Comparison of ENCODE assay signal across 9 mouse cellular contexts in genomic region chr17:31637866-31638570, GRCm38 (mm10). TPM values are rescaled to one million over a fixed set of nuclear protein-coding genes. Genes with fewer than 3 reads are reported as not detected.
DNase-seq lines count a peak whose midpoint lies in the region; ATAC-seq lines count a peak whose summit lies in the region.
"Had no signal": no experiment of that assay in that cellular context is flagged by ENCODE, and none has a peak within 500 bp of the region (broad histone marks: within the 10 kb centered on the region; RNA-seq: fewer than 3 reads in every experiment).

No protein-coding gene starts in this region.

- H3K4me3 ChIP-seq in embryonic facial prominence, embryonic 11.5 days (ENCODE audit: low read depth, low read length) = no peak overlapping the region
- no peak overlapping the region; the same call in 1 of the 2 replicates for H3K4me3 ChIP-seq in heart, embryonic 11.5 days (ENCODE audit: low read depth, low read length)

- H3K9me3 ChIP-seq in embryonic facial prominence, embryonic 11.5 days (replicated peaks; ENCODE audit: control insufficient read depth, low read length) = no peaks in the 10 kb centered on the region
- H3K9me3 ChIP-seq in heart, embryonic 11.5 days (replicated peaks; ENCODE audit: control insufficient read depth, low read length) = no peaks in the 10 kb centered on the region

- peaks cover 18% of the 10 kb centered on the region for H3K27me3 ChIP-seq in embryonic facial prominence, embryonic 11.5 days (ENCODE audit: control insufficient read depth, insufficient read depth, low read length)
- H3K27me3 ChIP-seq in heart, embryonic 11.5 days (ENCODE audit: control insufficient read depth, insufficient read depth, low read length) = peaks cover 20% of the 10 kb centered on the region

- no peaks in the 10 kb centered on the region for H3K36me3 ChIP-seq in embryonic facial prominence, embryonic 11.5 days (replicated peaks; ENCODE audit: control insufficient read depth, insufficient read depth, low read depth, low read length)
- no peaks in the 10 kb centered on the region for H3K36me3 ChIP-seq in heart, embryonic 11.5 days (ENCODE audit: control insufficient read depth, insufficient read depth, low read length)

- no peak for ATAC-seq in embryonic facial prominence, embryonic 11.5 days (replicated peaks; ENCODE audit: insufficient number of reproducible peaks, low FRiP score, low TSS enrichment, low read depth)
- ATAC-seq in heart, embryonic 11.5 days (replicated peaks; ENCODE audit: insufficient number of reproducible peaks, low FRiP score, low TSS enrichment) = no peak
- no peak for ATAC-seq in erythroid progenitor cell, adult 5-6 weeks (replicated peaks; ENCODE audit: low FRiP score, poor library complexity, severe bottlenecking)

- H3K4me1 ChIP-seq in embryonic facial prominence, embryonic 11.5 days (ENCODE audit: control insufficient read depth, insufficient read depth, low read length) = no peaks in the 10 kb centered on the region; the same call in 1 of the 2 replicates
- peaks cover 7% of the 10 kb centered on the region for H3K4me1 ChIP-seq in heart, embryonic 11.5 days (ENCODE audit: control insufficient read depth, insufficient read depth, low read length)

- WGBS in embryonic facial prominence, embryonic 11.5 days = 67% methylated on average over 9 of the region's 9 CpGs
- 59% methylated on average over 9 of the region's 9 CpGs for WGBS in heart, embryonic 11.5 days (ENCODE audit: insufficient replicate concordance)

- DNase-seq in kidney, adult 18-20 months = peak; percentile 31
- DNase-seq in kidney, adult 11 months = no peak
- no peak for DNase-seq in embryonic facial prominence, embryonic 11.5 days (ENCODE audit: low spot score)
- peak; percentile 52 for DNase-seq in layer of hippocampus, adult 9-11 months
- DNase-seq in lung, postnatal 4 days = peak; percentile 59 to 73
- DNase-seq in spleen, postnatal 36 days (ENCODE audit: low spot score in 2 of 2) = no peak

- H3K27ac ChIP-seq in embryonic facial prominence, embryonic 11.5 days (replicated peaks; ENCODE audit: low read depth, low read length) = no peak overlapping the region
- H3K27ac ChIP-seq in heart, embryonic 11.5 days (ENCODE audit: low read depth, low read length) = no peak overlapping the region

- H3K4me2 ChIP-seq in embryonic facial prominence, embryonic 11.5 days (ENCODE audit: low read depth, low read length) = 0 out of 2 replicates have a peak overlapping the region, but pooled peaks have one; percentile 97
- peak overlapping the region; percentile 96 for H3K4me2 ChIP-seq in heart, embryonic 11.5 days

- H3K9ac ChIP-seq in embryonic facial prominence, embryonic 11.5 days (replicated peaks; ENCODE audit: low read length) = no peak overlapping the region; the same call in 1 of the 2 replicates
- no peak overlapping the region for H3K9ac ChIP-seq in heart, embryonic 11.5 days (ENCODE audit: low read depth, low read length)

RNA-seq across cellular contexts. Expression of gene Cbs, which starts 1.0 kb away (rescaled TPM):
- 1.5 and 2.5 TPM in 2 replicates for polyA plus RNA-seq in embryonic facial prominence, embryonic 11.5 days (2014; fragmentation: Nextera tagmentation; extraction: Ambion mirVana)
- 0.63 and 0.77 TPM in 2 replicates for polyA plus RNA-seq in heart, embryonic 11.5 days (2014; fragmentation: Nextera tagmentation; extraction: Ambion mirVana)
- total RNA-seq in erythroid progenitor cell, adult 5-6 weeks (2015; ENCODE audit: low replicate concordance) = not detected in 2 replicates
- total RNA-seq in erythroid progenitor cell, adult 5-6 weeks (2017; ENCODE audit: low replicate concordance) = not detected in 2 replicates

RNA-seq across cellular contexts. Expression of gene U2af1, which starts 20.7 kb away (rescaled TPM):
- 206 and 225 TPM in 2 replicates for polyA plus RNA-seq in embryonic facial prominence, embryonic 11.5 days (2014; fragmentation: Nextera tagmentation; extraction: Ambion mirVana)
- 117 and 145 TPM in 2 replicates for polyA plus RNA-seq in heart, embryonic 11.5 days (2014; fragmentation: Nextera tagmentation; extraction: Ambion mirVana)
- total RNA-seq in erythroid progenitor cell, adult 5-6 weeks (2015; ENCODE audit: low replicate concordance) = 42.5 and 54.9 TPM in 2 replicates
- total RNA-seq in erythroid progenitor cell, adult 5-6 weeks (2017; ENCODE audit: low replicate concordance) = 122 and 151 TPM in 2 replicates

RNA-seq across cellular contexts. Expression of gene Cryaa, which starts 39.6 kb away (rescaled TPM):
- 20.9 and 184 TPM in 2 replicates for polyA plus RNA-seq in embryonic facial prominence, embryonic 11.5 days (2014; fragmentation: Nextera tagmentation; extraction: Ambion mirVana)
- not detected in 2 replicates for polyA plus RNA-seq in heart, embryonic 11.5 days (2014; fragmentation: Nextera tagmentation; extraction: Ambion mirVana)
- total RNA-seq in erythroid progenitor cell, adult 5-6 weeks (2015; ENCODE audit: low replicate concordance) = not detected in 2 replicates
- total RNA-seq in erythroid progenitor cell, adult 5-6 weeks (2017; ENCODE audit: low replicate concordance) = not detected in 2 replicates
- polyA plus RNA-seq: gonadal fat pad, adult 2 months had no signal

Comparison
In these comparisons a context has a peak if more than half of its experiments do, and no peak if none do; other contexts are left out.
1. DNase-seq: peak in kidney, adult 18-20 months (single experiment), layer of hippocampus, adult 9-11 months (single experiment) and lung, postnatal 4 days (2 of 2); none in kidney, adult 11 months (single experiment), embryonic facial prominence, embryonic 11.5 days (single experiment) and spleen, postnatal 36 days (0 of 2).
2. RNA of gene Cryaa, which starts 39.6 kb away (polyA plus RNA-seq): 20.9 to 184 TPM in embryonic facial prominence, embryonic 11.5 days; not detected in heart, embryonic 11.5 days; every median in the first group is over 10 times any median in the second.